Mouse (Mus musculus) heart, adult 2 months (tissue): ENCODE data around the gene Col15a1.

Source experiments
- CTCF ChIP-seq: fragments of 200-600 bp; IDR thresholded peaks from 2 replicates; pipeline ENCODE4 v1.8.1; 2022; ENCODE audit warnings: antibody characterized with exemption, mild to moderate bottlenecking, moderate library complexity
- EP300 ChIP-seq: fragments of 200-500 bp; IDR thresholded peaks from 2 replicates; pipeline ENCODE4 v1.6.1; 2011; ENCODE audit warnings: low read depth, low read length, control low read depth; ENCODE audit not compliant: insufficient read depth
- POLR2A ChIP-seq: fragments of 200-500 bp; IDR thresholded peaks from 2 replicates; pipeline ENCODE4 v1.6.1; 2011; ENCODE audit warnings: mild to moderate bottlenecking, low read depth, low read length, control low read depth; ENCODE audit not compliant: insufficient read depth

- no peak for TF ChIP-seq POLR2A
- no peak for TF ChIP-seq CTCF
- no peak for TF ChIP-seq EP300
Measured at GRCm38 (mm10) chr4:47235312-47235711, 27.4 kb downstream of the Col15a1 start.
